In the genomic region with DNA sequence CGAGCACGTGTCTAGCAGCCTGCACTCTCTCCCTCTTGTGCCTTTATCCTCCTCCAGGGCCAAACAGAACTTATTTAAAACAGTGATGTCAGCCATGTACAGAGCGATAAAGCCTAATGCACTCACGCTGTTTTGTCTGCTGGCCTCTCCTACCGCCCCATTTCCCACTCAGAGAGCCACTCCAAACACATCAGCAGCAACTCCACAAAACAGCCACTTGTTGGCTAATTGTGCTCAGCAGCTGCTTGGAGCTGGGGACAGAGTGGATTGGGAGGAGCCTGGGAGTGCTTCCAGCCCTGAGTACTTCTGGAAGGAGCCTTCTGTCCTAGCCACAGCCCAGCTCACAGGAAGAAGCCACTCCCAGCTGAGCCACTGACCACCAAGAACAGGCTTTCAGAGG, we compare ENCODE assay signal across 11 mouse cellular contexts. TPM values are rescaled to one million over a fixed set of nuclear protein-coding genes. Genes with fewer than 3 reads are reported as not detected.
DNase-seq lines count a peak whose midpoint lies in the region; ATAC-seq lines count a peak whose summit lies in the region.
"Had no signal": no experiment of that assay in that cellular context is flagged by ENCODE, and none has a peak within 500 bp of the region (broad histone marks: within the 10 kb centered on the region; RNA-seq: fewer than 3 reads in every experiment).

No protein-coding gene starts in this region.

- WGBS in kidney, embryonic 14.5 days = 62% methylated on average over 5 of the region's 5 CpGs
- 57% methylated on average over 5 of the region's 5 CpGs for WGBS in intestine, embryonic 16.5 days
- 42% methylated on average over 5 of the region's 5 CpGs for WGBS in stomach, embryonic 16.5 days

- H3K4me2 ChIP-seq in kidney, embryonic 14.5 days (replicated peaks; ENCODE audit: low read depth, low read length) = no peak overlapping the region
- no peak overlapping the region for H3K4me2 ChIP-seq in intestine, embryonic 16.5 days (ENCODE audit: low read depth, low read length)
- H3K4me2 ChIP-seq in stomach, embryonic 16.5 days (ENCODE audit: low read depth, low read length) = no peak overlapping the region
- H3K4me2 ChIP-seq: hindbrain, embryonic 12.5 days; limb, embryonic 15.5 days; neural tube, embryonic 13.5 days had no signal

- H3K4me1 ChIP-seq in kidney, embryonic 14.5 days (ENCODE audit: control insufficient read depth, insufficient read depth, low read length) = no peaks in the 10 kb centered on the region
- H3K4me1 ChIP-seq in intestine, embryonic 16.5 days (ENCODE audit: control insufficient read depth, insufficient read depth, low read length) = no peaks in the 10 kb centered on the region
- H3K4me1 ChIP-seq in stomach, embryonic 16.5 days (ENCODE audit: control insufficient read depth, insufficient read depth, low read length) = no peaks in the 10 kb centered on the region
- H3K4me1 ChIP-seq: hindbrain, embryonic 12.5 days; limb, embryonic 15.5 days; neural tube, embryonic 13.5 days had no signal

- peak; percentile 43 to 50 for DNase-seq in kidney, postnatal 4 days
- DNase-seq in gastrocnemius, adult 8-10 months (ENCODE audit: low spot score in 2 of 2) = peak; percentile 44 to 49
- no peak for DNase-seq in cerebellum, postnatal 14 days
- no peak for DNase-seq in spleen, adult 12 weeks (ENCODE audit: low spot score)
- DNase-seq in layer of hippocampus, adult 9-10 months (ENCODE audit: low spot score) = no peak

- no peaks in the 10 kb centered on the region for H3K27me3 ChIP-seq in kidney, embryonic 14.5 days (ENCODE audit: control insufficient read depth, insufficient read depth, low read length)
- H3K27me3 ChIP-seq in intestine, embryonic 16.5 days (replicated peaks; ENCODE audit: control insufficient read depth, insufficient read depth, low read length) = no peaks in the 10 kb centered on the region
- H3K27me3 ChIP-seq in stomach, embryonic 16.5 days (ENCODE audit: control insufficient read depth, insufficient read depth, low read length) = no peaks in the 10 kb centered on the region
- H3K27me3 ChIP-seq: limb, embryonic 15.5 days had no signal

- H3K36me3 ChIP-seq in kidney, embryonic 14.5 days (ENCODE audit: control insufficient read depth, insufficient read depth, low read length) = no peaks in the 10 kb centered on the region
- no peaks in the 10 kb centered on the region for H3K36me3 ChIP-seq in intestine, embryonic 16.5 days (ENCODE audit: control insufficient read depth, insufficient read depth, low read length)
- H3K36me3 ChIP-seq in stomach, embryonic 16.5 days (ENCODE audit: control insufficient read depth, insufficient read depth, low read length) = no peaks in the 10 kb centered on the region
- H3K36me3 ChIP-seq: hindbrain, embryonic 12.5 days; limb, embryonic 15.5 days; neural tube, embryonic 13.5 days had no signal

- no peak overlapping the region for H3K4me3 ChIP-seq in kidney, embryonic 14.5 days (ENCODE audit: low read length)
- no peak overlapping the region for H3K4me3 ChIP-seq in intestine, embryonic 16.5 days (ENCODE audit: low read length)
- H3K4me3 ChIP-seq in stomach, embryonic 16.5 days (replicated peaks; ENCODE audit: low read length) = no peak overlapping the region
- H3K4me3 ChIP-seq: hindbrain, embryonic 12.5 days; limb, embryonic 15.5 days; neural tube, embryonic 13.5 days had no signal

- no peak overlapping the region for H3K9ac ChIP-seq in kidney, embryonic 14.5 days (ENCODE audit: low read depth, low read length)
- H3K9ac ChIP-seq in intestine, embryonic 16.5 days (ENCODE audit: low read depth, low read length) = no peak overlapping the region
- H3K9ac ChIP-seq in stomach, embryonic 16.5 days (ENCODE audit: low read length) = no peak overlapping the region
- H3K9ac ChIP-seq: hindbrain, embryonic 12.5 days; limb, embryonic 15.5 days; neural tube, embryonic 13.5 days had no signal

- no peak overlapping the region for H3K27ac ChIP-seq in kidney, embryonic 14.5 days (ENCODE audit: low read depth, low read length)
- H3K27ac ChIP-seq in intestine, embryonic 16.5 days (ENCODE audit: low read length) = no peak overlapping the region
- H3K27ac ChIP-seq in stomach, embryonic 16.5 days (ENCODE audit: low read length) = 0 out of 2 replicates have a peak overlapping the region, but pooled peaks have one; percentile 3
- H3K27ac ChIP-seq: hindbrain, embryonic 12.5 days; limb, embryonic 15.5 days; neural tube, embryonic 13.5 days had no signal

- no peak for ATAC-seq in kidney, embryonic 14.5 days (ENCODE audit: low FRiP score, low TSS enrichment)
- peak; percentile 77 for ATAC-seq in intestine, embryonic 16.5 days
- peak; percentile 77 for ATAC-seq in stomach, embryonic 16.5 days (ENCODE audit: insufficient read depth, low FRiP score)

- no peaks in the 10 kb centered on the region for H3K9me3 ChIP-seq in kidney, embryonic 14.5 days (ENCODE audit: control insufficient read depth, low read length)
- no peaks in the 10 kb centered on the region for H3K9me3 ChIP-seq in intestine, embryonic 16.5 days (ENCODE audit: control insufficient read depth, low read length)
- no peaks in the 10 kb centered on the region for H3K9me3 ChIP-seq in stomach, embryonic 16.5 days (replicated peaks; ENCODE audit: control insufficient read depth, low read length)
- H3K9me3 ChIP-seq: hindbrain, embryonic 12.5 days; limb, embryonic 15.5 days; neural tube, embryonic 13.5 days had no signal

RNA-seq across cellular contexts. Expression of a gene that starts 35.4 kb away (rescaled TPM):
- 81.5 and 102 TPM in 2 replicates for polyA plus RNA-seq in kidney, embryonic 14.5 days (2014; fragmentation: Nextera tagmentation; extraction: Ambion mirVana)
- total RNA-seq in gastrocnemius, adult 8-10 months (2022) = 10 to 100 TPM in 2 of 4 experiments, 1 to 10 TPM in 2; 7.3 to 12.1 (median 9.4) TPM
- polyA plus RNA-seq in intestine, embryonic 16.5 days (2015; fragmentation: Nextera tagmentation; extraction: Ambion mirVana) = 56.7 and 61.2 TPM in 2 replicates
- 68.8 and 73.1 TPM in 2 replicates for polyA plus RNA-seq in stomach, embryonic 16.5 days (2015; fragmentation: Nextera tagmentation; extraction: Ambion mirVana)

Comparison
In these comparisons a context has a peak if more than half of its experiments do, and no peak if none do; other contexts are left out.
1. DNase-seq: peak in kidney, postnatal 4 days (2 of 2) and gastrocnemius, adult 8-10 months (2 of 2); none in cerebellum, postnatal 14 days (0 of 2), spleen, adult 12 weeks (single experiment) and layer of hippocampus, adult 9-10 months (single experiment).